Mouse (Mus musculus): Measurements from ENCODE around the gene Rex1bd. TPM values are rescaled to one million over a fixed set of nuclear protein-coding genes. Genes with fewer than 3 reads are reported as not detected.

Rex1bd gene
- polyA plus RNA-seq, 1 experiment from 2014 or later: 138 TPM

- no peak for DNase-seq (ENCODE audit: low spot score)
- Histone ChIP-seq H3K27ac (replicated peaks) (no peak overlapping the region), H3K27me3 (ENCODE audit: low read depth, poor library complexity, severe bottlenecking) (no peaks in the 10 kb centered on the region), H3K9me3 (replicated peaks) (no peaks in the 10 kb centered on the region; the same call in 1 of the 2 replicates), H3K36me3 (peaks cover 23% of the 10 kb centered on the region), H3K4me1 (peaks cover 26% of the 10 kb centered on the region), H3K4me3 (no peak overlapping the region)
- WGBS: 88% methylated on average over 4 of the region's 4 CpGs
These were observed 43.2 kb downstream of the Rex1bd start for GRCm38 (mm10) chr8:70463306-70463705.

GRCm38 (mm10) chr8:70462516-70462813 is 44.1 kb downstream of the Rex1bd start:
- Histone ChIP-seq H3K36me3 (peaks cover 23% of the 10 kb centered on the region), H3K27me3 (ENCODE audit: low read depth, poor library complexity, severe bottlenecking) (no peaks in the 10 kb centered on the region), H3K4me1 (peaks cover 20% of the 10 kb centered on the region), H3K4me3 (no peak overlapping the region), H3K9me3 (replicated peaks) (no peaks in the 10 kb centered on the region; the same call in 1 of the 2 replicates), H3K27ac (replicated peaks) (no peak overlapping the region)
- no peak for DNase-seq (ENCODE audit: low spot score)
- WGBS: 93% methylated on average over 8 of the region's 8 CpGs

- DNase-seq (ENCODE audit: low spot score): no peak
- H3K4me3 ChIP-seq: no peak overlapping the region
- H3K9me3 ChIP-seq (replicated peaks): no peaks in the 10 kb centered on the region; the same call in 1 of the 2 replicates
- 91% methylated on average over 16 of the region's 16 CpGs for WGBS
- H3K36me3 ChIP-seq: peaks cover 19% of the 10 kb centered on the region
- peaks cover 15% of the 10 kb centered on the region for H3K4me1 ChIP-seq
- no peaks in the 10 kb centered on the region for H3K27me3 ChIP-seq (ENCODE audit: low read depth, poor library complexity, severe bottlenecking)
- no peak overlapping the region for H3K27ac ChIP-seq (replicated peaks)
These were observed 44.6 kb downstream of the Rex1bd start for GRCm38 (mm10) chr8:70461765-70462515.

GRCm38 (mm10) chr8:70460606-70461005 is 45.9 kb downstream of the Rex1bd start:
- no peak for DNase-seq (ENCODE audit: low spot score)
- WGBS: 84% methylated on average over 9 of the region's 9 CpGs
- peaks cover 12% of the 10 kb centered on the region; the same call in 1 of the 2 replicates for H3K36me3 ChIP-seq
- H3K9me3 ChIP-seq (replicated peaks): no peaks in the 10 kb centered on the region; the same call in 1 of the 2 replicates
- H3K4me3 ChIP-seq: no peak overlapping the region
- H3K27ac ChIP-seq (replicated peaks): no peak overlapping the region
- no peaks in the 10 kb centered on the region for H3K27me3 ChIP-seq (ENCODE audit: low read depth, poor library complexity, severe bottlenecking)
- peaks cover 7% of the 10 kb centered on the region for H3K4me1 ChIP-seq

- H3K4me3 ChIP-seq: no peak overlapping the region
- WGBS: 95% methylated on average over 5 of the region's 5 CpGs
These were observed 46.4 kb downstream of the Rex1bd start for GRCm38 (mm10) chr8:70460199-70460598.

DNA sequence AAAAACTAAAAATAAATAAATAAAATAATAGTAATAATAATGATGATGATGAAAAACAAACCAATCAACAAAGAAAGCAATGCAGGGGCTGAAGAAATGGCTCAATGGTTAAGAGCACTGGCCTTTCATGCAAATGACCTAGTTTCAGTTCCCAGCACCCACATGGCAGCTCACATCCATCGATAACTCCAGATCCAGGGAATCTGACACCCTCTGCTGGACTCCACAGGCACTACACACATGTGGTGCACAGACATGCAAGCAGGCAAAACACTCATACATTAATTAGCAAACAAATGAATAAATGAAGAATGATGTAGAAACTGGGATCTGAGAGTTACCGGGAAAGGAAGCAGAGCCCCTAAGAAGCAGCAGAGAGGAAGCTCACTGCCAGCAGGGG is 46.9 kb downstream of the Rex1bd start:
- Histone ChIP-seq H3K4me1 (peaks cover 7% of the 10 kb centered on the region), H3K27me3 (ENCODE audit: low read depth, poor library complexity, severe bottlenecking) (no peaks in the 10 kb centered on the region), H3K4me3 (no peak overlapping the region), H3K9me3 (replicated peaks) (no peaks in the 10 kb centered on the region; the same call in 1 of the 2 replicates), H3K36me3 (peaks cover 12% of the 10 kb centered on the region; the same call in 1 of the 2 replicates), H3K27ac (replicated peaks) (no peak overlapping the region)
- 95% methylated on average over 2 of the region's 2 CpGs for WGBS
- no peak for DNase-seq (ENCODE audit: low spot score)

More at GRCm38 (mm10) chr8:70460199-70460598, 46.4 kb downstream of the Rex1bd start:
- Histone ChIP-seq H3K27ac (replicated peaks) (no peak overlapping the region), H3K4me1 (peaks cover 7% of the 10 kb centered on the region), H3K36me3 (peaks cover 12% of the 10 kb centered on the region; the same call in 1 of the 2 replicates), H3K27me3 (ENCODE audit: low read depth, poor library complexity, severe bottlenecking) (no peaks in the 10 kb centered on the region), H3K9me3 (replicated peaks) (no peaks in the 10 kb centered on the region; the same call in 1 of the 2 replicates)
- DNase-seq (ENCODE audit: low spot score): no peak

GRCm38 (mm10) chr8:70458462-70458861 is 48.1 kb downstream of the Rex1bd start:
- no peaks in the 10 kb centered on the region; the same call in 1 of the 2 replicates for H3K9me3 ChIP-seq (replicated peaks)
- no peak for DNase-seq (ENCODE audit: low spot score)
- H3K36me3 ChIP-seq: peaks cover 12% of the 10 kb centered on the region; the same call in 1 of the 2 replicates
- H3K4me1 ChIP-seq: peaks cover 4% of the 10 kb centered on the region
- no peak overlapping the region for H3K27ac ChIP-seq (replicated peaks)
- H3K27me3 ChIP-seq (ENCODE audit: low read depth, poor library complexity, severe bottlenecking): peaks cover 2% of the 10 kb centered on the region
- WGBS: 84% methylated on average over 3 of the region's 3 CpGs
- no peak overlapping the region for H3K4me3 ChIP-seq

DNA sequence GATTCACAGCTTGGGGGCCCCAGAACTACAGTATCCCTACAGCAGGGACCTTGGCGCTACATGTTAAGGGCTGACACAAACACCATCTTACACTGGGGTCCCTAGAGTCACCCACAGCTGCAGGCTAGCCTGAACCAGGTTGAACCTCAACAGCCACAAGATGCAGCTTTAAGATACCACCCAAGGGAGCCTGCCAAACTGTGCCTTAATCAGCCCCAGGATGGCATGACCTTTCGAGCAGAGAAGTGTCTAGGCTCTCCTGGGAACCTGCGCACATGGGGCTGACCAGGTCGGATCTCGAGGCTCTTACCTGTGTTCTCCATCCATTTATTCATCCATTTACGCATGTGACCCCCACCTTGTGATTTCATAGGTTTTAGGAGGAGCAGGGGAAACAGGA is 48.7 kb downstream of the Rex1bd start:
- no peaks in the 10 kb centered on the region for H3K4me1 ChIP-seq
- peaks cover 12% of the 10 kb centered on the region for H3K36me3 ChIP-seq
- H3K4me3 ChIP-seq: no peak overlapping the region
- WGBS: 90% methylated on average over 6 of the region's 6 CpGs
- H3K27me3 ChIP-seq (ENCODE audit: low read depth, poor library complexity, severe bottlenecking): peaks cover 8% of the 10 kb centered on the region
- no peak for DNase-seq (ENCODE audit: low spot score)
- H3K27ac ChIP-seq (replicated peaks): no peak overlapping the region
- H3K9me3 ChIP-seq (replicated peaks): no peaks in the 10 kb centered on the region; the same call in 1 of the 2 replicates

DNA sequence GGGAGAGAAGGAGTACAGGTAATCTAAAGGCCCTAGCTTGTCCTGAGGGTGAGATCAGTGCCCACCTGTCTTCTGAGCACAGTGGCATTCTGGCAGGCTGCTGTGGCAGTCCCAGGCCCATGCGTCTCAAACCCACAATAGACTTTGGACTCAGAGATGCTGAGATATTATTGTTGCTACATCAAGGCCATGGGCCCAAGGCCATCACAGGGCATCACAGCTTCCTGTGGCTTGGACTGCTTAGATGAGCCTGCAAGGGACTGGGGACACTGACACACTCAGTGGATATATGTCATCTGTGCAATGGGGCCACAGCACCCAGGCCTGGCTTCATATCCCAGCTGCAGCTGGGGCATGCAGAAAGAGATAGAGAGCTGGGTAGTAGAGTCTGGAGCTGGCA is 49.6 kb downstream of the Rex1bd start:
- no peak for DNase-seq (ENCODE audit: low spot score)
- peaks cover 1% of the 10 kb centered on the region; the same call in 1 of the 2 replicates for H3K4me1 ChIP-seq
- peaks cover 17% of the 10 kb centered on the region for H3K27me3 ChIP-seq (ENCODE audit: low read depth, poor library complexity, severe bottlenecking)
- 94% methylated on average over 1 of the region's 1 CpGs for WGBS
- no peaks in the 10 kb centered on the region; the same call in 1 of the 2 replicates for H3K9me3 ChIP-seq (replicated peaks)
- H3K27ac ChIP-seq (replicated peaks): no peak overlapping the region
- H3K36me3 ChIP-seq: peaks cover 21% of the 10 kb centered on the region
- H3K4me3 ChIP-seq: no peak overlapping the region

Other genes with a start within 250 kb of the Rex1bd start
- 102 and 111 TPM in 2 replicates for gene Homer3, start 223.9 kb downstream of the Rex1bd start, polyA plus RNA-seq (2016; fragmentation: Nextera tagmentation; extraction: Ambion mirVana)
- gene Ddx49, start 204.3 kb downstream of the Rex1bd start, polyA plus RNA-seq (2016; fragmentation: Nextera tagmentation; extraction: Ambion mirVana): 56.4 and 57.4 TPM in 2 replicates
- 308 and 311 TPM in 2 replicates for gene Cope, start 204.2 kb downstream of the Rex1bd start, polyA plus RNA-seq (2016; fragmentation: Nextera tagmentation; extraction: Ambion mirVana)
- 4.6 and 5.3 TPM in 2 replicates for gene Cers1, start 191.0 kb downstream of the Rex1bd start, polyA plus RNA-seq (2016; fragmentation: Nextera tagmentation; extraction: Ambion mirVana)
- gene Gdf1, start 176.9 kb downstream of the Rex1bd start, polyA plus RNA-seq (2016; fragmentation: Nextera tagmentation; extraction: Ambion mirVana): 3.8 and 5.7 TPM in 2 replicates
- 16.8 and 19.1 TPM in 2 replicates for gene Upf1, start 153.5 kb downstream of the Rex1bd start, polyA plus RNA-seq (2016; fragmentation: Nextera tagmentation; extraction: Ambion mirVana)
- 0.37 and 0.39 TPM in 2 replicates for gene Comp, start 133.2 kb downstream of the Rex1bd start, polyA plus RNA-seq (2016; fragmentation: Nextera tagmentation; extraction: Ambion mirVana)
- gene Crtc1, start 67.2 kb downstream of the Rex1bd start, polyA plus RNA-seq (2016; fragmentation: Nextera tagmentation; extraction: Ambion mirVana): 12.9 and 16.5 TPM in 2 replicates
- gene Klhl26, start 29.8 kb downstream of the Rex1bd start, polyA plus RNA-seq (2016; fragmentation: Nextera tagmentation; extraction: Ambion mirVana): 16.9 and 20.7 TPM in 2 replicates
- 7.9 and 8.3 TPM in 2 replicates for gene Tmem59l, start 19.4 kb downstream of the Rex1bd start, polyA plus RNA-seq (2016; fragmentation: Nextera tagmentation; extraction: Ambion mirVana)
- 0.42 and 2.3 TPM in 2 replicates for gene Crlf1, start 13.6 kb downstream of the Rex1bd start, polyA plus RNA-seq (2016; fragmentation: Nextera tagmentation; extraction: Ambion mirVana)
- 836 and 881 TPM in 2 replicates for gene Uba52, start 4.0 kb upstream of the Rex1bd start, polyA plus RNA-seq (2016; fragmentation: Nextera tagmentation; extraction: Ambion mirVana)
- gene Fkbp8, start 21.0 kb upstream of the Rex1bd start, polyA plus RNA-seq (2016; fragmentation: Nextera tagmentation; extraction: Ambion mirVana): 300 and 314 TPM in 2 replicates
- gene Kxd1, start 21.2 kb upstream of the Rex1bd start, polyA plus RNA-seq (2016; fragmentation: Nextera tagmentation; extraction: Ambion mirVana): 56.5 and 58.8 TPM in 2 replicates
- 18.0 and 22.7 TPM in 2 replicates for gene Ell, start 32.7 kb upstream of the Rex1bd start, polyA plus RNA-seq (2016; fragmentation: Nextera tagmentation; extraction: Ambion mirVana)
- 126 and 137 TPM in 2 replicates for gene Isyna1, start 87.6 kb upstream of the Rex1bd start, polyA plus RNA-seq (2016; fragmentation: Nextera tagmentation; extraction: Ambion mirVana)
- gene Ssbp4, start 102.1 kb upstream of the Rex1bd start, polyA plus RNA-seq (2016; fragmentation: Nextera tagmentation; extraction: Ambion mirVana): 73.3 and 78.8 TPM in 2 replicates
- 1.1 and 1.2 TPM in 2 replicates for gene Lrrc25, start 109.4 kb upstream of the Rex1bd start, polyA plus RNA-seq (2016; fragmentation: Nextera tagmentation; extraction: Ambion mirVana)
- not detected in 2 replicates for gene Gdf15, start 125.7 kb upstream of the Rex1bd start, polyA plus RNA-seq (2016; fragmentation: Nextera tagmentation; extraction: Ambion mirVana)
- gene Pgpep1, start 153.6 kb upstream of the Rex1bd start, polyA plus RNA-seq (2016; fragmentation: Nextera tagmentation; extraction: Ambion mirVana): 51.8 and 89.7 TPM in 2 replicates
- 315 and 355 TPM in 2 replicates for gene Lsm4, start 166.5 kb upstream of the Rex1bd start, polyA plus RNA-seq (2016; fragmentation: Nextera tagmentation; extraction: Ambion mirVana)
- 62.5 and 78.6 TPM in 2 replicates for gene Jund, start 192.2 kb upstream of the Rex1bd start, polyA plus RNA-seq (2016; fragmentation: Nextera tagmentation; extraction: Ambion mirVana)
- gene Iqcn, start 196.7 kb upstream of the Rex1bd start, polyA plus RNA-seq (2016; fragmentation: Nextera tagmentation; extraction: Ambion mirVana): not detected in 2 replicates
- gene Gm3336, start 211.8 kb upstream of the Rex1bd start, polyA plus RNA-seq (2016; fragmentation: Nextera tagmentation; extraction: Ambion mirVana): not detected in 2 replicates
- 0.72 and 0.78 TPM in 2 replicates for gene Pde4c, start 217.0 kb upstream of the Rex1bd start, polyA plus RNA-seq (2016; fragmentation: Nextera tagmentation; extraction: Ambion mirVana)
- 17.2 and 40.7 TPM in 2 replicates for gene Rab3a, start 247.9 kb upstream of the Rex1bd start, polyA plus RNA-seq (2016; fragmentation: Nextera tagmentation; extraction: Ambion mirVana)

Measured in midbrain, embryonic 10.5 days (tissue).